Mouse (Mus musculus) heart, adult 2 months (tissue): ENCODE results near the gene Wnt5b. TPM values are rescaled to one million over a fixed set of nuclear protein-coding genes. Genes with fewer than 3 reads are reported as not detected.

Source experiments
- DNase-seq, 2 experiments: peaks; one replicate each; pipeline ENCODE4 v3.0.0; 2021
- H3K27ac ChIP-seq: fragments of 200-600 bp; 2 replicates; pipeline ENCODE4 v1.8.1; 2022
- H3K27me3 ChIP-seq: fragments of 200-500 bp; 2 replicates; pipeline ENCODE4 v1.6.1; 2012; ENCODE audit warnings: mild to moderate bottlenecking, low read length, inconsistent platforms, mixed read lengths; ENCODE audit not compliant: control insufficient read depth, insufficient read depth
- H3K36me3 ChIP-seq: fragments of 200-500 bp; 2 replicates; pipeline ENCODE4 v1.6.1; 2012; ENCODE audit warnings: low read length, inconsistent platforms; ENCODE audit not compliant: control insufficient read depth, insufficient read depth
- H3K4me1 ChIP-seq: fragments of 200-500 bp; 2 replicates; pipeline ENCODE4 v1.6.1; 2011; ENCODE audit warnings: low read length; ENCODE audit not compliant: control insufficient read depth, insufficient read depth
- H3K4me3 ChIP-seq: fragments of 200-600 bp; 2 replicates; pipeline ENCODE4 v1.8.1; 2022
- H3K79me2 ChIP-seq: fragments of 200-500 bp; replicated peaks from 2 replicates; pipeline ENCODE4 v1.6.1; 2012; ENCODE audit warnings: mild to moderate bottlenecking, inconsistent platforms, low read length, moderate library complexity, mixed read lengths; ENCODE audit not compliant: control insufficient read depth, insufficient read depth
- H3K9ac ChIP-seq: fragments of 200-500 bp; 2 replicates; pipeline ENCODE4 v1.6.1; 2012; ENCODE audit warnings: low read depth, mild to moderate bottlenecking, control low read depth, inconsistent platforms, low read length, mixed read lengths
- CTCF ChIP-seq: fragments of 200-600 bp; IDR thresholded peaks from 2 replicates; pipeline ENCODE4 v1.8.1; 2022; ENCODE audit warnings: antibody characterized with exemption, mild to moderate bottlenecking, moderate library complexity
- EP300 ChIP-seq: fragments of 200-500 bp; IDR thresholded peaks from 2 replicates; pipeline ENCODE4 v1.6.1; 2011; ENCODE audit warnings: low read depth, low read length, control low read depth; ENCODE audit not compliant: insufficient read depth
- POLR2A ChIP-seq: fragments of 200-500 bp; IDR thresholded peaks from 2 replicates; pipeline ENCODE4 v1.6.1; 2011; ENCODE audit warnings: mild to moderate bottlenecking, low read depth, low read length, control low read depth; ENCODE audit not compliant: insufficient read depth
- WGBS: fragments of 180-500 bp; shearing (Covaris S2); methylation state at CpG from one replicate; pipeline ENCODE4 v1.1.7; 2018; 5-methylcytosine and 5-hydroxymethylcytosine counted together
- intact Hi-C: fragments of 180-260 bp; cut with DNase I; formaldehyde crosslinking; loops from one replicate; pipeline ENCODE4 v1.15.1; 2025
- polyA plus RNA-seq: library from polyadenylated mRNA; depleted of rRNA; stranded (reverse); fragments of >200 nt; gene quantifications from 2 replicates; pipeline ENCODE4 v1.2.3, GENCODE M21; 2012
- total RNA-seq, 2 experiments: library from RNA; stranded (reverse); gene quantifications; 2 replicates each; pipeline ENCODE4 v1.2.3; 2021

Wnt5b gene
- total and polyA plus RNA-seq, 3 experiments, result 2.4 to 3.0 (median 2.9) TPM

DNA sequence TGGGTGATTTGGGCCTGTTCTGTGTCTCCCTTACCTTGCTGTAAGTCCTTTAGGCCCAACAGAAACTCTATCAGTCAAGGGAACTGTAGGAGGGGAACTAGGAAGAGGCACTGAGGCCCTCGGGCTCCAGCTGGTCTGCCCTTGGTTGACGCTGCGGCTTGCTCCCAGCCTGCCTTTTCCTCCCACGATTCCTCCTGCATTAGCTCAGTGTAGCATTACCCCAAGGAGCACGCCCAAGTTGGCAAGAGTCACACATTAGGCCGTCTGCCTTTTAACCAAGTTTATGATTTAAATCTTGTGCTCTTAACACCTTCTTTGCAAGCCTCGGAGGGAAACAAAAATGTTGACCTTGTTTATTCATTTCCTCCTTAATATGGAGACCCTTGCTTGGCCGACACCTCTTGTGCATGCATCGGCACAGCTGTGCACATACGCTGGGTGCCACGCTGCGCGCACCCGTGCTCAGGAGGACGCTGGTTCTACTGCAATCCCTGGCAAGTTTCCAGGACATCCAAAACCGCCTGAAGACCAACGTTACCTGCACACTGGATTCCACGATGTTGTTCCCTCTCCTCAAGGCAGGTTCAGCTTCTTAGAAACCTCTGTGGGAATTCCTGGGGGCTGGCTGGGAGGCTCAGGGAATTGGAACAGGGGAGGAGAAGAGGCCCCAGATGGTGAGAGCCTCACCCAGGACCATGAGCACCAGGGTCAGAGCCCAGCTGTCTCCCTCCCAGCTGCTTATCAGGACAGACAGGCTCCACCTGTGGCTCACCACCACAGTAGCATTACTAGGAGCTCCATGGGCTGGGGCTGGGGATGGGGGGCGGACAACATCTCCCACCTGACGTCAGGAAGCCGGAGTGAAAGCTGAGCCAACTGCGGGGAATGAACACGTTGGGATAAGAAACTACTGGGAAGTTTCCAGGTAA, 21.6 kb upstream of the Wnt5b start:
- no peaks in the 10 kb centered on the region for H3K4me1 ChIP-seq
- DNase-seq, result no peak
- TF ChIP-seq CTCF, result no peak
- no peak for TF ChIP-seq POLR2A
- TF ChIP-seq EP300, result no peak
- 73% methylated on average over 23 of the region's 23 CpGs for WGBS
- H3K36me3 ChIP-seq, result no peaks in the 10 kb centered on the region
- no peak overlapping the region for H3K4me3 ChIP-seq
- H3K27me3 ChIP-seq, result no peaks in the 10 kb centered on the region
- no peaks in the 10 kb centered on the region for H3K79me2 ChIP-seq
- no peak overlapping the region for H3K27ac ChIP-seq
- H3K9ac ChIP-seq, result no peak overlapping the region
- intact Hi-C loops, result no loop called here

DNA sequence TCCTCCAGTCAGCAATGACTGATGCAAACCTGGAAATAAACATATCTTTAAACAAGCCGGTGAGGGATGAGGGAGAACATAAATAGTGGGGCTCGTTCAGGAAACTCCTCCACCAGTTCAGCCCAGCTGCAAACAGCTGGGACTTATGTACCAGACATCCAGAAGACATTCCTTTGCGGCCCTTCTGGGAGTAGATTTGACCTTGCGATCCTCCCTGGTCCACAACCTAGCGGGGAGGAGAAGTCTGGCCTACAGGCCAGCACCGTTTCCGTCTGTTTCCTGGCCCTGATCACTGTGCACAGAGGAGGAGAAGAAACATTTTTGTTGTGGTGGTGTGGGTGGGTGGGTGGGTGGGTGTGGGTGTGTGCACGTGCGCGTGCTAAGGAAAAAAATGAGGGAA, 18.4 kb upstream of the Wnt5b start:
- no peak for TF ChIP-seq CTCF
- TF ChIP-seq EP300, result no peak
- TF ChIP-seq POLR2A, result no peak
- WGBS, result 34% methylated on average over 10 of the region's 10 CpGs
- no peaks in the 10 kb centered on the region for H3K36me3 ChIP-seq
- no peak overlapping the region for H3K9ac ChIP-seq
- H3K4me3 ChIP-seq, result no peak overlapping the region
- no peaks in the 10 kb centered on the region for H3K4me1 ChIP-seq
- intact Hi-C loops, result no loop called here
- no peaks in the 10 kb centered on the region for H3K79me2 ChIP-seq
- H3K27me3 ChIP-seq, result no peaks in the 10 kb centered on the region
- no peak overlapping the region for H3K27ac ChIP-seq
- DNase-seq, result no peak

DNA sequence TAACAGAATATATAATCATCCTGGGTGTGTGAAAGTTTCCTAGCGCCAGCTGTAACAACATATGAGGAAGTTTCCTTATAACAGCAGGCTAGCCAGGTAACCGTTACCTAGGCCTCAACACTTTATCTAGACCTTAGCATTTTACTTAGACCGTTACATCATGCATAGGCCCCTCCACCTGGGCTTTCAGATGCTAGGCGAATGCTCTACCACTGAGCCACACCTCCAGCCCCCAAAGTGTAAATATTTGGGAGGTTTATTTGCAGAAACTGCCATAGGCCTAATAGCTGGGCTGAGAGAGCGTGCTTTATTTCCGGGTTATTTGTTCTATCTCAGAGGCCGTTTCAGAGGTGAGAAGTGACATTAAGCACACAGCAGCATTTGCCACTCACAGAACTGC, 14.7 kb upstream of the Wnt5b start:
- intact Hi-C loops, result no loop called here
- H3K36me3 ChIP-seq, result no peaks in the 10 kb centered on the region
- no peaks in the 10 kb centered on the region for H3K79me2 ChIP-seq
- no peak overlapping the region for H3K27ac ChIP-seq
- TF ChIP-seq CTCF, result no peak
- no peak for TF ChIP-seq EP300
- TF ChIP-seq POLR2A, result no peak
- 81% methylated on average over 7 of the region's 7 CpGs for WGBS
- H3K4me1 ChIP-seq, result no peaks in the 10 kb centered on the region
- no peak overlapping the region for H3K9ac ChIP-seq
- no peak for DNase-seq
- H3K27me3 ChIP-seq, result no peaks in the 10 kb centered on the region
- H3K4me3 ChIP-seq, result no peak overlapping the region

GRCm38 (mm10) chr6:119554439-119554838, 10.3 kb upstream of the Wnt5b start:
- Histone ChIP-seq H3K4me1 (no peaks in the 10 kb centered on the region), H3K27me3 (no peaks in the 10 kb centered on the region), H3K27ac (no peak overlapping the region), H3K9ac (no peak overlapping the region), H3K79me2 (no peaks in the 10 kb centered on the region), H3K4me3 (no peak overlapping the region), H3K36me3 (no peaks in the 10 kb centered on the region)
- no peak for DNase-seq
- TF ChIP-seq CTCF, result peak; percentile 44
- TF ChIP-seq POLR2A, result no peak
- WGBS, result 67% methylated on average over 8 of the region's 8 CpGs
- intact Hi-C loops, result no loop called here

DNA sequence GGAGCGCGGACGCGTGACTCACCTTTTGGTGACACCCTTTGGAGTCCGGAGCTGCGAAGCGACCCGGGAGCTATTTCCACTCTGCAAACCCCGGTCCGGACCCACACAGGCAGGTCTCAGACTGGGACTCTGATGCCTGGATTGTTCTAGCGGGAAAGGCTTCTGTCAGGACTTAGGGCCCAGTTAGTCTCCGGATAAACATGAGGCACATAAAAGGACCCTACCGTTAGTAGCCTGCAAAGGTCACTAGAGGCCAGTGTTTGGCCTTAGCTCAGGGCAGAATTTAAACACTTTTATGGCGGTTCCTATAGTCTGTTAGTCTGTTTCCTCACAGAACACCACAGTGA, 344 bp upstream of the Wnt5b start:
- H3K27ac ChIP-seq, result no peak overlapping the region
- H3K4me3 ChIP-seq, result peak overlapping the region; percentile 60
- H3K4me1 ChIP-seq, result peaks cover 1% of the 10 kb centered on the region; the same call in 1 of the 2 replicates
- WGBS, result 6% methylated on average over 14 of the region's 14 CpGs
- H3K9ac ChIP-seq, result peak overlapping the region; percentile 63
- H3K27me3 ChIP-seq, result no peaks in the 10 kb centered on the region
- intact Hi-C loops, result no loop called here
- TF ChIP-seq EP300 (no peak), CTCF (peak; percentile 20)
- no peaks in the 10 kb centered on the region for H3K79me2 ChIP-seq
- DNase-seq, result no peak
- H3K36me3 ChIP-seq, result no peaks in the 10 kb centered on the region

DNA sequence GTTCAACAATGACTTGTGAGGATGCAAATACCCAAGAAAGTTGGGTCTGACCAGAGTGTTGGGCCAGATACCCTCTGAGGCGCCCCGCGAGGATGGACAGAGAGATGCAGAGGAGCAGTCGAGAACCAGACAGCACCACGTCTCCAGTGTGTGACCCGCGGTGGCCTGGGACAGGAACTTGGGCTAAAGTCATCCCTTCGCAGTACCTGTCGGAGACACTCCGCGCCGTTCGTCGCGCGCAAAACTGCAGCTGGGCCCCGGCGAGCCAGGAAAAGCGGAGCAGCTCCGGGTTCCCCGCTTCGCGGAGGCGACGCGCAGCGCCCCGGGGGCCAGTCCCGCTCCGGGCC, 718 bp downstream of the Wnt5b start:
- Histone ChIP-seq H3K27me3 (no peaks in the 10 kb centered on the region), H3K27ac (no peak overlapping the region), H3K4me3 (peak overlapping the region; percentile 60), H3K4me1 (peaks cover 1% of the 10 kb centered on the region; the same call in 1 of the 2 replicates), H3K36me3 (no peaks in the 10 kb centered on the region), H3K79me2 (no peaks in the 10 kb centered on the region), H3K9ac (peak overlapping the region; percentile 75)
- intact Hi-C loops, result no loop called here
- DNase-seq, result peak; percentile 8 to 40
- TF ChIP-seq EP300 (no peak), CTCF (no peak), POLR2A (no peak)
- 4% methylated on average over 30 of the region's 30 CpGs for WGBS
